ENCODE assay signal across 16 mouse cellular contexts in genomic region chr15:52480834-52481233, GRCm38 (mm10).
"Had no signal": no experiment of that assay in that cellular context is flagged by ENCODE, and none has a peak within 500 bp of the region (broad histone marks: within the 10 kb centered on the region; RNA-seq: fewer than 3 reads in every experiment).

No protein-coding gene starts in this region.

- ATAC-seq: inflammation-experienced regulatory T-cells, adult 6 months; intestine, embryonic 16.5 days; liver, postnatal 0 days; lung, postnatal 0 days; midbrain, embryonic 15.5 days had no signal

- H3K27me3 ChIP-seq: limb, embryonic 12.5 days; limb, embryonic 15.5 days; midbrain, embryonic 12.5 days; midbrain, embryonic 15.5 days had no signal

- H3K4me3 ChIP-seq: limb, embryonic 12.5 days; limb, embryonic 15.5 days; midbrain, embryonic 12.5 days; midbrain, embryonic 15.5 days had no signal

- DNase-seq: kidney, postnatal 14 days; left cerebral cortex, postnatal 4 days; liver, postnatal 0 days; lung, embryonic 14.5 days; thymus, adult 18-20 months; thymus, postnatal 36 days had no signal

- H3K27ac ChIP-seq: limb, embryonic 12.5 days; limb, embryonic 15.5 days; liver, embryonic 14.5 days; macrophage; midbrain, embryonic 12.5 days; midbrain, embryonic 15.5 days had no signal

- H3K9me3 ChIP-seq: limb, embryonic 15.5 days; midbrain, embryonic 12.5 days; midbrain, embryonic 15.5 days had no signal

- H3K36me3 ChIP-seq: limb, embryonic 12.5 days; limb, embryonic 15.5 days; midbrain, embryonic 12.5 days; midbrain, embryonic 15.5 days had no signal

- H3K9ac ChIP-seq: limb, embryonic 12.5 days; limb, embryonic 15.5 days; liver, embryonic 14.5 days; liver, postnatal 0 days; lung, embryonic 14.5 days; midbrain, embryonic 12.5 days; midbrain, embryonic 15.5 days had no signal

- H3K4me2 ChIP-seq: limb, embryonic 12.5 days; limb, embryonic 15.5 days; liver, embryonic 11.5 days; lung, embryonic 14.5 days; midbrain, embryonic 12.5 days; midbrain, embryonic 15.5 days had no signal

- H3K4me1 ChIP-seq: midbrain, embryonic 12.5 days; midbrain, embryonic 15.5 days had no signal
